Mouse (Mus musculus) hindbrain, embryonic 11.5 days (tissue): ENCODE results near the gene L3hypdh. TPM values are rescaled to one million over a fixed set of nuclear protein-coding genes. Genes with fewer than 3 reads are reported as not detected.

Source experiments
- ATAC-seq: fragments of 200-750 bp; cut with Nextera tagmentation; 2 replicates; pipeline ENCODE4 v1.8.0; 2017; ENCODE audit warnings: mild to moderate bottlenecking, moderate TSS enrichment, moderate library complexity; ENCODE audit not compliant: low FRiP score
- DNase-seq: peaks from one replicate; pipeline ENCODE4 v3.0.0-alpha.2; 2015; ENCODE audit warnings: low spot score
- H3K27ac ChIP-seq: fragments of 300-500 bp; sonication (generic); 2 replicates; pipeline ENCODE4 v1.5.1; 2014; ENCODE audit warnings: mild to moderate bottlenecking, low read depth, low read length
- H3K27me3 ChIP-seq: fragments of 300-500 bp; sonication (generic); 2 replicates; pipeline ENCODE4 v1.6.1; 2014; ENCODE audit warnings: mild to moderate bottlenecking, low read length, moderate library complexity, mixed read lengths; ENCODE audit not compliant: control insufficient read depth, insufficient read depth
- H3K36me3 ChIP-seq: fragments of 300-500 bp; sonication (generic); 2 replicates; pipeline ENCODE4 v1.6.1; 2014; ENCODE audit warnings: mild to moderate bottlenecking, low read length, moderate library complexity, mixed read lengths; ENCODE audit not compliant: control insufficient read depth, insufficient read depth
- H3K4me1 ChIP-seq: fragments of 300-500 bp; sonication (generic); replicated peaks from 2 replicates; pipeline ENCODE4 v1.6.1; 2014; ENCODE audit warnings: low read length, mixed read lengths; ENCODE audit not compliant: control insufficient read depth, insufficient read depth
- H3K4me2 ChIP-seq: fragments of 300-500 bp; sonication (generic); replicated peaks from 2 replicates; pipeline ENCODE4 v1.6.1; 2014; ENCODE audit warnings: mild to moderate bottlenecking, low read depth, low read length
- H3K4me3 ChIP-seq: fragments of 300-500 bp; sonication (generic); 2 replicates; pipeline ENCODE4 v1.5.1; 2014; ENCODE audit warnings: low read depth, low read length
- H3K9ac ChIP-seq: fragments of 300-500 bp; sonication (generic); 2 replicates; pipeline ENCODE4 v1.6.1; 2014; ENCODE audit warnings: low read depth, low read length
- H3K9me3 ChIP-seq: fragments of 300-500 bp; sonication (generic); 2 replicates; pipeline ENCODE4 v1.6.1; 2016; ENCODE audit warnings: low read length; ENCODE audit not compliant: control insufficient read depth
- WGBS: fragments of 180-500 bp; shearing (Covaris S2); extraction: QIAGEN DNeasy Blood & Tissue Kit; methylation state at CpG from one replicate; pipeline ENCODE4 v1.1.7; 2014; 5-methylcytosine and 5-hydroxymethylcytosine counted together
- polyA plus RNA-seq: library from polyadenylated mRNA; unstranded; fragments of >200 nt; fragmentation: Nextera tagmentation; extraction: Ambion mirVana; gene quantifications from 2 replicates; pipeline ENCODE4 v1.2.1, GENCODE M21; 2014

Gene L3hypdh
- polyA plus RNA-seq, 1 experiment from 2014 or later = 11.2 TPM

GRCm38 (mm10) chr12:72089802-72090201, 4.6 kb upstream of the L3hypdh start:
- Histone ChIP-seq H3K4me2 (no peak overlapping the region), H3K4me3 (no peak overlapping the region), H3K27me3 (no peaks in the 10 kb centered on the region), H3K4me1 (0 out of 2 replicates have a peak, but pooled peaks cover 3% of the 10 kb centered on the region), H3K27ac (no peak overlapping the region), H3K9ac (no peak overlapping the region), H3K9me3 (no peaks in the 10 kb centered on the region), H3K36me3 (0 out of 2 replicates have a peak, but pooled peaks cover 5% of the 10 kb centered on the region)
- ATAC-seq (no peak), DNase-seq (no peak)
- WGBS = 88% methylated on average over 4 of the region's 4 CpGs

- WGBS = 3% methylated on average over 18 of the region's 18 CpGs
These were observed 1.1 kb upstream of the L3hypdh start for GRCm38 (mm10) chr12:72086166-72086825.

GRCm38 (mm10) chr12:72085024-72085328, 263 bp downstream of the L3hypdh start:
- Histone ChIP-seq H3K4me1 (peaks cover 5% of the 10 kb centered on the region), H3K27me3 (no peaks in the 10 kb centered on the region), H3K36me3 (no peaks in the 10 kb centered on the region), H3K9me3 (no peaks in the 10 kb centered on the region), H3K9ac (peak overlapping the region; percentile 72), H3K27ac (peak overlapping the region; percentile 83), H3K4me2 (peak overlapping the region; percentile 91), H3K4me3 (peak overlapping the region; percentile 68)
- WGBS = 0% methylated on average over 29 of the region's 31 CpGs
- ATAC-seq = peak; percentile 48
- DNase-seq = no peak

More at GRCm38 (mm10) chr12:72086166-72086825, 1.1 kb upstream of the L3hypdh start:
- no peak for DNase-seq
- Histone ChIP-seq H3K4me1 (peaks cover 5% of the 10 kb centered on the region), H3K27me3 (no peaks in the 10 kb centered on the region), H3K36me3 (no peaks in the 10 kb centered on the region), H3K27ac (peak overlapping the region; percentile 97), H3K4me3 (peak overlapping the region; percentile 68), H3K9me3 (no peaks in the 10 kb centered on the region), H3K4me2 (peak overlapping the region; percentile 70), H3K9ac (peak overlapping the region; percentile 91)
- ATAC-seq = no peak

GRCm38 (mm10) chr12:72084261-72085023, 797 bp downstream of the L3hypdh start:
- H3K27me3 ChIP-seq = no peaks in the 10 kb centered on the region
- H3K9ac ChIP-seq = peak overlapping the region; percentile 72
- H3K4me1 ChIP-seq = peaks cover 5% of the 10 kb centered on the region
- WGBS = 4% methylated on average over 46 of the region's 46 CpGs
- no peaks in the 10 kb centered on the region for H3K36me3 ChIP-seq
- H3K27ac ChIP-seq = peak overlapping the region; percentile 83
- DNase-seq (peak; percentile 56), ATAC-seq (peak; percentile 9; the same call in 1 of the 2 replicates)
- peak overlapping the region; percentile 91 for H3K4me2 ChIP-seq
- H3K4me3 ChIP-seq = peak overlapping the region; percentile 68
- H3K9me3 ChIP-seq = no peaks in the 10 kb centered on the region

DNA sequence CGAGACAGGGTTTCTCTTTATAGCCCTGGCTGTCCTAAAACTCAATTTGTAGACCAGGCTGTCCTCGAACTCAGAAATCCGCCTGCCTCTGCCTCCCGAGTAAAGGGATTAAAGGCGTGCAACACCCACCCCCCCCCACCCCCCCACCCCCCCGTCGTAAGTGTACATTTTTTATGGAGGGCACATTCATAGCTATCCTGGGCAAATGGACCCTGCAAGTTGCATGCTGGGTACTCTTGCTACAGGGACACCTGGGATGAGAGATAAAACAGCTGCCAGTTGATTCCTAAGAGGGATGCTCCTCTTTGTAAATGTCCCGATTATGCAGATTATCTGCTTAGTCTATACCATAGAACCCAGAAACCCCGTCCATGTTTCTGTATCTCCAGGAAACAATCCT, 2.0 kb downstream of the L3hypdh start:
- no peak overlapping the region for H3K27ac ChIP-seq
- 86% methylated on average over 9 of the region's 9 CpGs for WGBS

GRCm38 (mm10) chr12:72082370-72082769, 2.9 kb downstream of the L3hypdh start:
- peaks cover 5% of the 10 kb centered on the region for H3K4me1 ChIP-seq
- no peaks in the 10 kb centered on the region for H3K9me3 ChIP-seq
- DNase-seq (peak; percentile 16), ATAC-seq (no peak)
- peak overlapping the region; percentile 25 for H3K4me2 ChIP-seq
- no peaks in the 10 kb centered on the region for H3K27me3 ChIP-seq
- no peaks in the 10 kb centered on the region for H3K36me3 ChIP-seq
- no peak overlapping the region for H3K9ac ChIP-seq
- H3K27ac ChIP-seq = no peak overlapping the region
- no peak overlapping the region for H3K4me3 ChIP-seq
- 34% methylated on average over 18 of the region's 18 CpGs for WGBS

More for the DNA sequence above, 2.0 kb downstream of the L3hypdh start:
- Histone ChIP-seq H3K9ac (no peak overlapping the region), H3K36me3 (no peaks in the 10 kb centered on the region), H3K4me1 (peaks cover 5% of the 10 kb centered on the region), H3K27me3 (no peaks in the 10 kb centered on the region), H3K9me3 (no peaks in the 10 kb centered on the region), H3K4me2 (no peak overlapping the region), H3K4me3 (no peak overlapping the region)
- ATAC-seq = no peak
- DNase-seq = no peak

- no peak for DNase-seq
- Histone ChIP-seq H3K9ac (no peak overlapping the region), H3K27me3 (no peaks in the 10 kb centered on the region), H3K9me3 (no peaks in the 10 kb centered on the region), H3K36me3 (no peaks in the 10 kb centered on the region), H3K4me2 (no peak overlapping the region; the same call in 1 of the 2 replicates), H3K27ac (no peak overlapping the region), H3K4me1 (peaks cover 5% of the 10 kb centered on the region), H3K4me3 (no peak overlapping the region)
- 80% methylated on average over 3 of the region's 3 CpGs for WGBS
- no peak for ATAC-seq
These were observed 3.3 kb downstream of the L3hypdh start for GRCm38 (mm10) chr12:72081961-72082360.

GRCm38 (mm10) chr12:72078248-72078647, 7.0 kb downstream of the L3hypdh start:
- WGBS = 83% methylated on average over 3 of the region's 3 CpGs
- no peak for DNase-seq
- H3K9ac ChIP-seq = no peak overlapping the region
- H3K27me3 ChIP-seq = no peaks in the 10 kb centered on the region
- H3K27ac ChIP-seq = no peak overlapping the region
- peaks cover 3% of the 10 kb centered on the region for H3K4me1 ChIP-seq
- no peak overlapping the region for H3K4me3 ChIP-seq
- no peaks in the 10 kb centered on the region for H3K36me3 ChIP-seq
- no peak for ATAC-seq
- no peak overlapping the region for H3K4me2 ChIP-seq
- H3K9me3 ChIP-seq = no peaks in the 10 kb centered on the region
